Mouse (Mus musculus) cerebellum, postnatal 14 days (tissue): ENCODE measurements at regions not wholly inside any gene's neighbourhood (a gene's known extent, or its start where the extent isn't known, plus 50 kb on each side); places are given as distances from the start of the nearest gene placed in this dataset.
A peak's percentile ranks its signal among the peaks of the same experiment; 100 is the strongest.

Experiments used
- DNase-seq, 2 experiments: peaks; one replicate each; pipeline ENCODE4 v3.0.0; 2021; ENCODE audit warnings: mixed read lengths in 2 of 2

GRCm38 (mm10) chr12:107047059-107047531, 441.3 kb upstream of the 3110018I06Rik start:
- DNase-seq = peak; percentile 58 to 69

- no peak for DNase-seq
Observed at GRCm38 (mm10) chr12:107050891-107051635, 437.4 kb upstream of the 3110018I06Rik start.

DNA sequence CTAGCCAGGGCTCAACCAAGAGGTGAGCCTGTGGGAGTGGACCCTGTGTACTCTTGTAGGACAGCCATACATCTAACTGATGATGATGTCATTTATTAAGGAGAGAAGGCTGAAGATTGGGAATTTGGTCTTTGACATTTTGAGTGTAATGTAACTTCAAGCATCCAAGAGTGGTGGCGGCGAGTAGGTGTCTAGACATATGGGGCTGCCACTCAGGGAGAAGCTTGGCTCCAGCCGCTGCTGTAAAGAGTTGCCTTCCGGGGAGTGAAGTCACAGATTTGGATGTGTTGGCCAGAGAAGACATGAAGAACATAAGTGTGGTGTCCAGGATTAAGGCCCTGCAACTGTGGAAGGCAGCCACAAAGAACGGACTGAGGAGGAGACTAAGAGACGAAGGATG, 436.3 kb upstream of the 3110018I06Rik start:
- DNase-seq = no peak

DNA sequence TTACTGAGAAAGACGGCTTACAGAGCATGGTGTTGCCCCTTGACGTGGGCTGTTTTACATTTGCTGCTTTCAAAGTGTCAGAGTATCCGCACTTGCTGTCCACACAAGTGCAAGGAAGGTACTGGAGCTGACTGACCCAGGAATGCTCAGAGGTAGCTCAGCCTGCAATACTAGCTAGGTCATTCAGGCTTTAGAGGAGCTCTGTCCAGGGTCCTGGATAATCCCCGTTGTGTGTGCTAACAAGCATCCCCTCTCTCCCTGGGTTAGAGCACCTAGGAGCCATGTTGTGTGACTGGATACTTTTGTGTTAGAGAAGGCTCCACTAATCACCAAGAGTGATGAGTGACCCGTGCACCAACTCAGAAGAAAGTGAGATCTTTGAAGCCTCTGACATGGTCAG, 431.9 kb upstream of the 3110018I06Rik start:
- no peak for DNase-seq

- DNase-seq = peak; percentile 87 to 94
Observed at GRCm38 (mm10) chr12:107060514-107060913, 427.9 kb upstream of the 3110018I06Rik start.

GRCm38 (mm10) chr12:107067346-107067745, 421.1 kb upstream of the 3110018I06Rik start:
- no peak for DNase-seq

GRCm38 (mm10) chr12:107082541-107082940, 405.9 kb upstream of the 3110018I06Rik start:
- no peak for DNase-seq

- DNase-seq = no peak
Observed at GRCm38 (mm10) chr12:107085058-107085905, 403.1 kb upstream of the 3110018I06Rik start.

- peak; percentile 58 to 75 for DNase-seq
Observed at GRCm38 (mm10) chr12:107085906-107086655, 402.4 kb upstream of the 3110018I06Rik start.

- DNase-seq = peak in 1 of 2 experiments; percentile 22
Observed at GRCm38 (mm10) chr12:107092151-107092550, 396.3 kb upstream of the 3110018I06Rik start.

DNA sequence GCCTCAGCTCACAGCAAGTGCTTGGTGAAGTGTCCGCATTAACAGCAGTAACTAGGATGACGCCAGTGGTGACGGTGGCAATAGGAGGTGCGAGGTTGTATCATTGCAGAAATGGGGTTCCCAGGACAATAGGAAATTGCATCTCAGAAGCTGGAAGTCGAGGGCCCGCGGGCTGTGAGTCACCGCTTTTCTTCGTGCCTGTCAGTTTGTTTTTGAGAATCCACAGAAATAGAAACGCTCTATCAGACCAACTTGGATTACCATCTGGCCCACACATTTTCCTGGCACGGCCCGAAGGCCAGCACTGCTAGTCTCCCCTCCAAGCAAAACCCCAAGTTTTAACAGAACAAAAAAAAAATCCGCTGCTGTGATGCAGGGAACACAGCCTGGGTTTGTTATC, 395.1 kb upstream of the 3110018I06Rik start:
- DNase-seq = peak; percentile 57 to 81

- no peak for DNase-seq
Observed at GRCm38 (mm10) chr12:107095409-107095808, 393.0 kb upstream of the 3110018I06Rik start.

- no peak for DNase-seq
Observed at GRCm38 (mm10) chr12:107104570-107104969, 383.9 kb upstream of the 3110018I06Rik start.

DNA sequence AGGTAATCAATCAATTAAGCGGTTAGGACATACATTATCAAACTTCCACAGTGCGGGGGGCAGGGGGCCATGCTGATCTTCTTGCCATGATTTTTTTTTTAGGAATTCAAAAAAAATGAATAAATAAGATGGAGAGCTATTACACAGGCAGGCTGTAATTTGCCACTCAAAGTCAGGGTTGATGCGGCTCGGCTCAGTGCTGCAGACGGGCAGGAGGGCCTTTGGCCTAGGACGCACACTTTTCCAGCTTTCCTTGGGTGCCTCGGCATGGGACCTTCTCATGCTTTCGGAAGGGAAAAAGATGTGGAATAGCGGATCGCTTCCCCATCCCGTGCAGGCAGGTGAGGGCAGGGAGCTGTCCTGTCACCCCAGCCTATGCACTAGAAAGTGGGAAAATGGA, 383.4 kb upstream of the 3110018I06Rik start:
- no peak for DNase-seq

- DNase-seq = no peak
Observed at GRCm38 (mm10) chr12:107111908-107112770, 376.3 kb upstream of the 3110018I06Rik start.

- no peak for DNase-seq
Observed at GRCm38 (mm10) chr12:107118364-107118763, 370.1 kb upstream of the 3110018I06Rik start.

DNA sequence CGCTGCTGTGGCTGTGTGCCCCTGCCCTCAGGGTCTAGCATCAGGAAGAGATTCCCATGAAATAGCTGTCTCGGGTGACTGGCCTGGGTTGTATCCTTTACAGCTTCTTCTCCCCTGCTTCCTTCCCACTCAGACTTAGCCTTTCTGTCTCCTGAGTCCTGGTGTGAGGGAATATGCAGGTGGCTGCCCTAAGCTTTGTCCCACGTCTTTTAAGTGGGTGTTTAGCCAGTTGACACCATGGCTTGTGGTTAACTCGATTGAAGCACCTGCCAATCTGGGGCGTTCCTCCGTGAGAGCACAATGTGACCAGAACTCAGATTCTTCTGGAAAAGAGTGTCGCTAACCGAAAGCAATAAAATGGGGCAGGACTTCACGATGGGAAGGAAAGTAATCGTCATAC, 369.4 kb upstream of the 3110018I06Rik start:
- DNase-seq = no peak

GRCm38 (mm10) chr12:107120486-107121186, 367.8 kb upstream of the 3110018I06Rik start:
- no peak for DNase-seq

DNA sequence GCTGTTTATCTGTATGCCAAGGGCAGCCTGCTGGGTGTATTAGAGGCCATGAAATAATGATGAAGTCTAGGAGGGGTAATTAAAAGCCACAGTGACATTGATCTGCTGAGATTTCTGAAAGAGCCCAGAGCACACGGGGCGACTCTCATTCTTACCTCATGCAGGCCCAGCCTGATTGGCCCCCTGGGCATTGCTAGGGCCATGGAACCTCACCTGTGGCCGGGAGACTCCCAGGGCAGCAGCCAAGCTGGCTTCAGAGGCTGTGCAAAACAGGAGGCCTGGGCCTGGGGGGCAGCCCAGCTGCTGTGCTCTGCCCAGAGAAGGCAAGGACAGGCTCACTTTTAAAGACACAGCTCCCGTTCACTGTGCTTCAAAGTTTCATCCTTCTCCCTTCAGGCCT, 366.4 kb upstream of the 3110018I06Rik start:
- no peak for DNase-seq

DNA sequence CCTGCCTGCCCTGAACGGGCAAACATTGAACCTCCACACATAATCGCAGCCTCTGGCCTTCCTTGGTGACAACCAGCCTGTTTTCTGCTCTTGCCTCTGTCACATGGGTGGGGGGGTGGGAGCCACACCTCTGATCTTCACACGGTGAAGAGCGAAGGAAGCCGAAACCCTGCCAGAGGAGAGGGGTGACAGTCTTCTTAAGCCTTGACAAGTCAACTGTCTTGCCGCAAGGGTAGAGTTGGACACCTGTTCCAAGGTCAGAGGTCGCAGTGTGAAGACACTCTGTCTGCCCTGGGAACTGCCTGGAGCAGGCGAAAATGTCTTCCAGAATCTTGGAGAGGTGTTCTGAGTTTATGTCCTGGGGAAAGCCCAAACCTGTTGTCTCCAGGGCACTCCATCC, 364.8 kb upstream of the 3110018I06Rik start:
- no peak for DNase-seq

GRCm38 (mm10) chr12:107124263-107124885, 364.1 kb upstream of the 3110018I06Rik start:
- no peak for DNase-seq
